Mouse (Mus musculus) limb, embryonic 11.5 days (tissue): ENCODE results near the gene Olfr354. TPM values are rescaled to one million over a fixed set of nuclear protein-coding genes. Genes with fewer than 3 reads are reported as not detected.

Source experiments
- ATAC-seq: fragments of 200-750 bp; cut with Nextera tagmentation; 2 replicates; pipeline ENCODE4 v1.8.0; 2017; ENCODE audit warnings: low read depth; ENCODE audit not compliant: insufficient number of reproducible peaks, low FRiP score, low TSS enrichment
- DNase-seq: peaks from one replicate; pipeline ENCODE4 v3.0.0-alpha.2; 2015; ENCODE audit warnings: low spot score
- H3K27ac ChIP-seq: fragments of 300-500 bp; sonication (generic); replicated peaks from 2 replicates; pipeline ENCODE4 v1.5.1; 2014; ENCODE audit warnings: low read depth, mild to moderate bottlenecking, low read length
- H3K27me3 ChIP-seq: fragments of 300-500 bp; sonication (generic); 2 replicates; pipeline ENCODE4 v1.6.1; 2014; ENCODE audit warnings: mild to moderate bottlenecking, low read length, mixed read lengths; ENCODE audit not compliant: control insufficient read depth, insufficient read depth
- H3K36me3 ChIP-seq: fragments of 300-500 bp; sonication (generic); 2 replicates; pipeline ENCODE4 v1.6.1; 2014; ENCODE audit warnings: mild to moderate bottlenecking, low read length, moderate library complexity, mixed read lengths; ENCODE audit not compliant: control insufficient read depth, insufficient read depth
- H3K4me1 ChIP-seq: fragments of 300-500 bp; sonication (generic); 2 replicates; pipeline ENCODE4 v1.6.1; 2014; ENCODE audit warnings: low read length, mixed read lengths; ENCODE audit not compliant: control insufficient read depth, insufficient read depth
- H3K4me2 ChIP-seq: fragments of 300-500 bp; sonication (generic); 2 replicates; pipeline ENCODE4 v1.6.1; 2014; ENCODE audit warnings: low read depth, mild to moderate bottlenecking, moderate library complexity; ENCODE audit not compliant: severe bottlenecking
- H3K4me3 ChIP-seq: fragments of 300-500 bp; sonication (generic); 2 replicates; pipeline ENCODE4 v1.5.1; 2014; ENCODE audit warnings: low read depth, low read length
- H3K9ac ChIP-seq: fragments of 300-500 bp; sonication (generic); 2 replicates; pipeline ENCODE4 v1.6.1; 2014; ENCODE audit warnings: mild to moderate bottlenecking, low read length
- H3K9me3 ChIP-seq: fragments of 300-500 bp; sonication (generic); 2 replicates; pipeline ENCODE4 v1.6.1; 2016; ENCODE audit warnings: low read length; ENCODE audit not compliant: control insufficient read depth
- WGBS: fragments of 180-500 bp; shearing (Covaris S2); extraction: QIAGEN DNeasy Blood & Tissue Kit; methylation state at CpG from one replicate; pipeline ENCODE4 v1.1.7; 2014; 5-methylcytosine and 5-hydroxymethylcytosine counted together
- polyA plus RNA-seq: library from polyadenylated mRNA; unstranded; fragments of >200 nt; fragmentation: Nextera tagmentation; extraction: Ambion mirVana; gene quantifications from 2 replicates; pipeline ENCODE4 v1.2.1, GENCODE M21; 2014

Olfr354 gene
- polyA plus RNA-seq: not detected in 2 replicates

- H3K27me3 ChIP-seq: no peaks in the 10 kb centered on the region
- ATAC-seq (no peak), DNase-seq (no peak)
- H3K9ac ChIP-seq: no peak within 1 kb of the TSS
- no peaks in the 10 kb centered on the region for H3K9me3 ChIP-seq
- H3K4me2 ChIP-seq: no peak within 1 kb of the TSS
- H3K27ac ChIP-seq: no peak within 1 kb of the TSS
- no peak within 1 kb of the TSS for H3K4me3 ChIP-seq
- no peaks in the 10 kb centered on the region for H3K4me1 ChIP-seq
- H3K36me3 ChIP-seq: no peaks in the 10 kb centered on the region
These were observed at the start of gene Olfr354 for GRCm38 (mm10) chr2:36905380-36905779. Gene Olfr354 (plus strand): TSS chr2:36905680.

GRCm38 (mm10) chr2:36862560-36862959 is 42.9 kb upstream of the Olfr354 start, which contains the start of gene Olfr351:
Gene Olfr351 (minus strand): TSS chr2:36862660.
- Histone ChIP-seq H3K27me3 (no peaks in the 10 kb centered on the region), H3K4me1 (no peaks in the 10 kb centered on the region), H3K9ac (no peak within 1 kb of the TSS), H3K4me3 (no peak within 1 kb of the TSS), H3K9me3 (no peaks in the 10 kb centered on the region; the same call in 1 of the 2 replicates), H3K4me2 (no peak within 1 kb of the TSS), H3K36me3 (no peaks in the 10 kb centered on the region), H3K27ac (no peak within 1 kb of the TSS)
- DNase-seq (no peak), ATAC-seq (no peak)
- 84% methylated on average over 1 of the region's 1 CpGs for WGBS

- ATAC-seq (no peak), DNase-seq (no peak)
- no peaks in the 10 kb centered on the region for H3K36me3 ChIP-seq
- no peak within 1 kb of the TSS for H3K4me3 ChIP-seq
- H3K9ac ChIP-seq: no peak within 1 kb of the TSS
- H3K9me3 ChIP-seq: peaks cover 2% of the 10 kb centered on the region; the same call in 1 of the 2 replicates
- H3K4me2 ChIP-seq: no peak within 1 kb of the TSS
- H3K27me3 ChIP-seq: no peaks in the 10 kb centered on the region
- 75% methylated on average over 1 of the region's 1 CpGs for WGBS
- no peak within 1 kb of the TSS for H3K27ac ChIP-seq
- no peaks in the 10 kb centered on the region for H3K4me1 ChIP-seq
These were observed 37.3 kb upstream of the Olfr354 start, which contains the start of gene Olfr352 for GRCm38 (mm10) chr2:36868160-36868559. Gene Olfr352 (plus strand): TSS chr2:36868460.

- Histone ChIP-seq H3K9me3 (0 out of 2 replicates have a peak, but pooled peaks cover 3% of the 10 kb centered on the region), H3K36me3 (no peaks in the 10 kb centered on the region), H3K27ac (no peak within 1 kb of the TSS), H3K9ac (no peak within 1 kb of the TSS), H3K4me2 (no peak within 1 kb of the TSS), H3K4me1 (no peaks in the 10 kb centered on the region), H3K4me3 (no peak within 1 kb of the TSS), H3K27me3 (no peaks in the 10 kb centered on the region)
- ATAC-seq (no peak), DNase-seq (no peak)
These were observed 12.6 kb upstream of the Olfr354 start, which contains the start of gene Olfr353 for GRCm38 (mm10) chr2:36892836-36893235. Gene Olfr353 (minus strand): TSS chr2:36892936.

- Histone ChIP-seq H3K4me1 (no peaks in the 10 kb centered on the region), H3K9me3 (0 out of 2 replicates have a peak, but pooled peaks cover 3% of the 10 kb centered on the region), H3K9ac (no peak overlapping the region), H3K36me3 (no peaks in the 10 kb centered on the region), H3K4me2 (no peak overlapping the region), H3K4me3 (no peak overlapping the region), H3K27ac (no peak overlapping the region), H3K27me3 (no peaks in the 10 kb centered on the region)
- ATAC-seq: no peak
- no peak for DNase-seq
These were observed 8.4 kb upstream of the Olfr354 start for GRCm38 (mm10) chr2:36897114-36897513.

- no peak within 1 kb of the TSS for H3K4me2 ChIP-seq
- no peak within 1 kb of the TSS for H3K27ac ChIP-seq
- no peak within 1 kb of the TSS for H3K9ac ChIP-seq
- H3K36me3 ChIP-seq: no peaks in the 10 kb centered on the region
- no peak within 1 kb of the TSS for H3K4me3 ChIP-seq
- no peaks in the 10 kb centered on the region for H3K4me1 ChIP-seq
- peaks cover 4% of the 10 kb centered on the region; the same call in 1 of the 2 replicates for H3K9me3 ChIP-seq
- no peak for ATAC-seq
- no peak for DNase-seq
- no peaks in the 10 kb centered on the region for H3K27me3 ChIP-seq
These were observed 23.3 kb downstream of the Olfr354 start, which contains the start of gene Olfr355 for GRCm38 (mm10) chr2:36928797-36929196. Gene Olfr355 (minus strand): TSS chr2:36928897.

- no peaks in the 10 kb centered on the region for H3K27me3 ChIP-seq
- no peaks in the 10 kb centered on the region for H3K36me3 ChIP-seq
- H3K27ac ChIP-seq: no peak within 1 kb of the TSS
- no peaks in the 10 kb centered on the region for H3K4me1 ChIP-seq
- no peak for ATAC-seq
- no peaks in the 10 kb centered on the region for H3K9me3 ChIP-seq
- no peak for DNase-seq
- H3K4me2 ChIP-seq: no peak within 1 kb of the TSS
- 90% methylated on average over 2 of the region's 2 CpGs for WGBS
- H3K9ac ChIP-seq: no peak within 1 kb of the TSS
- no peak within 1 kb of the TSS for H3K4me3 ChIP-seq
These were observed 31.3 kb downstream of the Olfr354 start, which contains the start of gene Olfr356 for GRCm38 (mm10) chr2:36936821-36937220. Gene Olfr356 (plus strand): TSS chr2:36937121.
